Mouse (Mus musculus): ENCODE results near the gene Vmn1r191. TPM values are rescaled to one million over a fixed set of nuclear protein-coding genes. Genes with fewer than 3 reads are reported as not detected.

Gene Vmn1r191
- polyA plus RNA-seq (2015; fragmentation: Illumina TruSeq; extraction: RNeasy Lipid Tissue Mini Kit (QIAGEN cat#74804); ENCODE audit: insufficient read depth, low replicate concordance), result not detected

DNA sequence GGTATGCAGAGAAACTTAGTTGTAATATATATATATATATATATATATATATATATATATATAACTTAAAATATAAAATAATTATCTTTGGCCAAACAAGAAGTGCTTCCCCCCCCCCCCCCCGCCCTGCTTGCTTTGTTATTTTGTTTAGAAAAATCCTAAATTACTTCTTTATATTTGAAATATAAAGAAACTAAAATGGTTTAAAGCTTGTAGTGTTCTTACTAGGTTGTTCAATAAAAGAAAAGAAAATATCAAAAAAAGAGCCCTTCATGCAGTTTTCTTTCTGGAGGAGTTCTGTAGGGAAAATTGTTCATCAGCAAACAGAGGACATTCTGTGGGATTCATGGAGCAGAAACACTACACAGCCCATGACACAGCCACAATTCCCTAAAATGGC lies at the start of gene Vmn1r191:
Vmn1r191 (minus strand) TSS at position 101 of the 400 bp plus-strand sequence.

DNA sequence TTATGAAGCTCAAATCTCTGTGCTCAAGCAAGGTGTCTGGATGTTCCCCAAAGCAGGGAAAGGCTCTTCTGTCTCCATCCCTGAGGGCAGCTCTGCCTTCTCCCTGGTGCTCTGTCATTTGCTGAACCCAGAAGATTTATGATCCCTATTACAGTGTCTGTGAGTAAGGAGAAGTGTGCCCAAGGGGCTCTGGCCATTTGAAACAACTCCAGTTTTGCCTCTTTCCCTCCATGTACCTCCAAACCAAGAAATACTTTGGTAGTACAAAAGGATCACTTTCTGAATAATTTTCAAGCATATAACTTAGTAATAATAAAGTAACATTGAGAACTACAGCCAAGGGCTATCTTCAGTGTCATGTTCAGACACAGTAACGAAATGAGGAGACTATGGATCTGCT lies 39.3 kb upstream of the Vmn1r191 start, which contains the start of gene Vmn1r193:
Vmn1r193 (minus strand) TSS at position 101 of the 400 bp plus-strand sequence.

DNA sequence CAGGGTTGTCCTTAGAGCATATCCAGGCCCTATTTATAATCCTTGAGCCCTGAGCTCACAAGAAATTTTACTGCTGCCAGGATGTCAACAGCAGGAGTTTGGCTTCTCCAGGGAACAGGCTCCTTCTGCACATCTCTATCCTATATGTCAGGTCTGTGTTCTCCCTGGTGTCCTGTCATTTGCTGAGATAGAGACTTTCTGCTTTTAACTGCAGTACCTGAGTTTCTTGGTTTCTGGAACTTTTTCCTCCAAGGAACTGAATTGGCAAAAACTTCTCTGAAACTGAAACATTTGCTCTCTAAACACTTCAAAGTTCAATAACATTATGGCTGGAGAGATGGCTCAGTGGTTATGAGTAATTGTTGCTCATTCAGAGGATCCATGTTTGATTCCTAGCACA lies 7.3 kb upstream of the Vmn1r191 start, which contains the start of gene Vmn1r192:
Vmn1r192 (minus strand) TSS at position 101 of the 400 bp plus-strand sequence.

Other genes starting within 250 kb of the Vmn1r191 start
- 1.2 TPM for gene Zfp184, start 238.9 kb downstream of the Vmn1r191 start, polyA plus RNA-seq (2015; fragmentation: Illumina TruSeq; extraction: RNeasy Lipid Tissue Mini Kit (QIAGEN cat#74804); ENCODE audit: insufficient read depth, low replicate concordance)
- gene Pom121l2, start 202.8 kb downstream of the Vmn1r191 start, polyA plus RNA-seq (2015; fragmentation: Illumina TruSeq; extraction: RNeasy Lipid Tissue Mini Kit (QIAGEN cat#74804); ENCODE audit: insufficient read depth, low replicate concordance), result not detected
- gene Prss16, start 174.2 kb downstream of the Vmn1r191 start, polyA plus RNA-seq (2015; fragmentation: Illumina TruSeq; extraction: RNeasy Lipid Tissue Mini Kit (QIAGEN cat#74804); ENCODE audit: insufficient read depth, low replicate concordance), result 1.6 TPM
- not detected for gene Hist1h2ah, start 148.4 kb downstream of the Vmn1r191 start, polyA plus RNA-seq (2015; fragmentation: Illumina TruSeq; extraction: RNeasy Lipid Tissue Mini Kit (QIAGEN cat#74804); ENCODE audit: insufficient read depth, low replicate concordance)
- gene Hist1h2bk, start 148.1 kb downstream of the Vmn1r191 start, polyA plus RNA-seq (2015; fragmentation: Illumina TruSeq; extraction: RNeasy Lipid Tissue Mini Kit (QIAGEN cat#74804); ENCODE audit: insufficient read depth, low replicate concordance), result not detected
- 7.6 TPM for gene Hist1h4i, start 142.6 kb downstream of the Vmn1r191 start, polyA plus RNA-seq (2015; fragmentation: Illumina TruSeq; extraction: RNeasy Lipid Tissue Mini Kit (QIAGEN cat#74804); ENCODE audit: insufficient read depth, low replicate concordance)
- not detected for gene Hist1h2ag, start 141.0 kb downstream of the Vmn1r191 start, polyA plus RNA-seq (2015; fragmentation: Illumina TruSeq; extraction: RNeasy Lipid Tissue Mini Kit (QIAGEN cat#74804); ENCODE audit: insufficient read depth, low replicate concordance)
- gene Hist1h2bj, start 140.8 kb downstream of the Vmn1r191 start, polyA plus RNA-seq (2015; fragmentation: Illumina TruSeq; extraction: RNeasy Lipid Tissue Mini Kit (QIAGEN cat#74804); ENCODE audit: insufficient read depth, low replicate concordance), result not detected
- gene Vmn1r188, start 99.5 kb downstream of the Vmn1r191 start, polyA plus RNA-seq (2015; fragmentation: Illumina TruSeq; extraction: RNeasy Lipid Tissue Mini Kit (QIAGEN cat#74804); ENCODE audit: insufficient read depth, low replicate concordance), result not detected
- not detected for gene Vmn1r189, start 78.1 kb downstream of the Vmn1r191 start, polyA plus RNA-seq (2015; fragmentation: Illumina TruSeq; extraction: RNeasy Lipid Tissue Mini Kit (QIAGEN cat#74804); ENCODE audit: insufficient read depth, low replicate concordance)
- not detected for gene Vmn1r192, start 7.2 kb upstream of the Vmn1r191 start, polyA plus RNA-seq (2015; fragmentation: Illumina TruSeq; extraction: RNeasy Lipid Tissue Mini Kit (QIAGEN cat#74804); ENCODE audit: insufficient read depth, low replicate concordance)
- gene Vmn1r193, start 39.2 kb upstream of the Vmn1r191 start, polyA plus RNA-seq (2015; fragmentation: Illumina TruSeq; extraction: RNeasy Lipid Tissue Mini Kit (QIAGEN cat#74804); ENCODE audit: insufficient read depth, low replicate concordance), result not detected
- not detected for gene Vmn1r194, start 60.2 kb upstream of the Vmn1r191 start, polyA plus RNA-seq (2015; fragmentation: Illumina TruSeq; extraction: RNeasy Lipid Tissue Mini Kit (QIAGEN cat#74804); ENCODE audit: insufficient read depth, low replicate concordance)
- gene Vmn1r195, start 86.6 kb upstream of the Vmn1r191 start, polyA plus RNA-seq (2015; fragmentation: Illumina TruSeq; extraction: RNeasy Lipid Tissue Mini Kit (QIAGEN cat#74804); ENCODE audit: insufficient read depth, low replicate concordance), result not detected
- gene Vmn1r196, start 106.0 kb upstream of the Vmn1r191 start, polyA plus RNA-seq (2015; fragmentation: Illumina TruSeq; extraction: RNeasy Lipid Tissue Mini Kit (QIAGEN cat#74804); ENCODE audit: insufficient read depth, low replicate concordance), result not detected
- gene Vmn1r197, start 140.6 kb upstream of the Vmn1r191 start, polyA plus RNA-seq (2015; fragmentation: Illumina TruSeq; extraction: RNeasy Lipid Tissue Mini Kit (QIAGEN cat#74804); ENCODE audit: insufficient read depth, low replicate concordance), result not detected
- gene Vmn1r198, start 166.4 kb upstream of the Vmn1r191 start, polyA plus RNA-seq (2015; fragmentation: Illumina TruSeq; extraction: RNeasy Lipid Tissue Mini Kit (QIAGEN cat#74804); ENCODE audit: insufficient read depth, low replicate concordance), result not detected
- not detected for gene Vmn1r199, start 195.8 kb upstream of the Vmn1r191 start, polyA plus RNA-seq (2015; fragmentation: Illumina TruSeq; extraction: RNeasy Lipid Tissue Mini Kit (QIAGEN cat#74804); ENCODE audit: insufficient read depth, low replicate concordance)
- not detected for gene Vmn1r200, start 206.4 kb upstream of the Vmn1r191 start, polyA plus RNA-seq (2015; fragmentation: Illumina TruSeq; extraction: RNeasy Lipid Tissue Mini Kit (QIAGEN cat#74804); ENCODE audit: insufficient read depth, low replicate concordance)

Measured in spleen, adult 10 weeks (tissue).